ENCODE assay signal across 24 mouse cellular contexts in genomic region chr14:74650001-74650400, GRCm38 (mm10). TPM values are rescaled to one million over a fixed set of nuclear protein-coding genes. Genes with fewer than 3 reads are reported as not detected.
A peak's percentile ranks its signal among the peaks of the same experiment; 100 is the strongest.
DNase-seq lines count a peak whose midpoint lies in the region; ATAC-seq and TF ChIP-seq lines count a peak whose summit lies in the region.
"Had no signal": no experiment of that assay in that cellular context is flagged by ENCODE, and none has a peak within 500 bp of the region (broad histone marks: within the 10 kb centered on the region; RNA-seq: fewer than 3 reads in every experiment).

No protein-coding gene starts in this region.

- no peak overlapping the region for H3K9ac ChIP-seq in limb, embryonic 11.5 days (ENCODE audit: low read length)
- H3K9ac ChIP-seq in liver, postnatal 0 days (replicated peaks) = no peak overlapping the region
- no peak overlapping the region for H3K9ac ChIP-seq in liver, embryonic 11.5 days (ENCODE audit: low read depth, low read length)
- H3K9ac ChIP-seq: embryonic facial prominence, embryonic 12.5 days; embryonic facial prominence, embryonic 15.5 days; forebrain, postnatal 0 days; heart, embryonic 13.5 days; hindbrain, embryonic 14.5 days had no signal

- no peak overlapping the region for H3K4me2 ChIP-seq in limb, embryonic 11.5 days (ENCODE audit: low read depth, severe bottlenecking)
- no peak overlapping the region for H3K4me2 ChIP-seq in liver, postnatal 0 days (ENCODE audit: low read depth, low read length)
- H3K4me2 ChIP-seq in liver, embryonic 11.5 days = no peak overlapping the region
- H3K4me2 ChIP-seq: embryonic facial prominence, embryonic 12.5 days; embryonic facial prominence, embryonic 15.5 days; heart, embryonic 13.5 days; hindbrain, embryonic 14.5 days had no signal

- H3K27me3 ChIP-seq in limb, embryonic 11.5 days (ENCODE audit: control insufficient read depth, insufficient read depth, low read length) = no peaks in the 10 kb centered on the region
- H3K27me3 ChIP-seq in limb, embryonic 10.5 days (ENCODE audit: low read depth, poor library complexity, severe bottlenecking) = no peaks in the 10 kb centered on the region
- H3K27me3 ChIP-seq in liver, postnatal 0 days (ENCODE audit: insufficient read depth, low read length) = no peaks in the 10 kb centered on the region
- no peaks in the 10 kb centered on the region for H3K27me3 ChIP-seq in liver, embryonic 11.5 days (replicated peaks; ENCODE audit: control insufficient read depth, insufficient read depth, low read length)
- H3K27me3 ChIP-seq: embryonic facial prominence, embryonic 12.5 days; embryonic facial prominence, embryonic 15.5 days had no signal

- H3K27ac ChIP-seq in limb, embryonic 11.5 days (replicated peaks; ENCODE audit: low read depth, low read length) = no peak overlapping the region
- no peak overlapping the region for H3K27ac ChIP-seq in limb, embryonic 10.5 days
- H3K27ac ChIP-seq in liver, postnatal 0 days (ENCODE audit: low read depth) = no peak overlapping the region
- no peak overlapping the region for H3K27ac ChIP-seq in liver, embryonic 11.5 days (ENCODE audit: low read depth, low read length)
- H3K27ac ChIP-seq: embryonic facial prominence, embryonic 12.5 days; embryonic facial prominence, embryonic 15.5 days; gastrocnemius, adult 2 months; heart, embryonic 13.5 days; hindbrain, embryonic 14.5 days had no signal

- peak; percentile 16 for DNase-seq in limb, embryonic 11.5 days (ENCODE audit: low spot score)
- DNase-seq in limb, embryonic 10.5 days (ENCODE audit: low spot score) = no peak
- no peak for DNase-seq in liver, postnatal 0 days
- DNase-seq in liver, embryonic 11.5 days (ENCODE audit: low spot score) = no peak
- DNase-seq in yolk sac, embryonic 10.5 days (ENCODE audit: low spot score) = peak; percentile 32
- no peak for DNase-seq in kidney, postnatal 10 days
- DNase-seq: adrenal gland, adult 2 months; adrenal gland, postnatal 14 days; cerebellum, adult 11 months; cerebellum, adult 2 months; cerebellum, adult 9-11 months; cerebellum, postnatal 25 days; forebrain, postnatal 0 days; gastrocnemius, adult 2 months; gastrocnemius, postnatal 14 days; heart, adult 18-20 months; heart, postnatal 14 days; heart, postnatal 4 days had no signal

- no peak overlapping the region for H3K4me3 ChIP-seq in limb, embryonic 11.5 days (ENCODE audit: low read depth, low read length)
- H3K4me3 ChIP-seq in limb, embryonic 10.5 days = no peak overlapping the region
- H3K4me3 ChIP-seq in liver, postnatal 0 days (ENCODE audit: low read depth, low read length) = no peak overlapping the region
- H3K4me3 ChIP-seq in liver, embryonic 11.5 days (ENCODE audit: low read depth, low read length) = no peak overlapping the region
- H3K4me3 ChIP-seq: embryonic facial prominence, embryonic 12.5 days; embryonic facial prominence, embryonic 15.5 days; gastrocnemius, adult 2 months; heart, embryonic 13.5 days had no signal

- TF ChIP-seq CTCF in liver, postnatal 0 days (IDR thresholded peaks at IDR 0.05; ENCODE audit: low read depth) = no peak

- no peaks in the 10 kb centered on the region for H3K9me3 ChIP-seq in limb, embryonic 11.5 days (ENCODE audit: control insufficient read depth, low read length)
- H3K9me3 ChIP-seq in limb, embryonic 10.5 days (replicated peaks) = no peaks in the 10 kb centered on the region
- H3K9me3 ChIP-seq in liver, postnatal 0 days (ENCODE audit: low read length) = no peaks in the 10 kb centered on the region
- H3K9me3 ChIP-seq in liver, embryonic 11.5 days (ENCODE audit: control insufficient read depth, low read length) = no peaks in the 10 kb centered on the region
- H3K9me3 ChIP-seq: embryonic facial prominence, embryonic 12.5 days; embryonic facial prominence, embryonic 15.5 days; heart, embryonic 13.5 days had no signal

- no peaks in the 10 kb centered on the region for H3K36me3 ChIP-seq in limb, embryonic 11.5 days (ENCODE audit: control insufficient read depth, insufficient read depth, low read length)
- no peaks in the 10 kb centered on the region for H3K36me3 ChIP-seq in limb, embryonic 10.5 days
- H3K36me3 ChIP-seq in liver, postnatal 0 days (replicated peaks; ENCODE audit: insufficient read depth, low read length) = no peaks in the 10 kb centered on the region
- no peaks in the 10 kb centered on the region for H3K36me3 ChIP-seq in liver, embryonic 11.5 days (ENCODE audit: control insufficient read depth, insufficient read depth, low read length)
- H3K36me3 ChIP-seq: embryonic facial prominence, embryonic 12.5 days; embryonic facial prominence, embryonic 15.5 days; heart, embryonic 13.5 days had no signal

- no peaks in the 10 kb centered on the region for H3K4me1 ChIP-seq in limb, embryonic 11.5 days (ENCODE audit: control insufficient read depth, insufficient read depth, low read length)
- peaks cover 7% of the 10 kb centered on the region; the same call in 1 of the 2 replicates for H3K4me1 ChIP-seq in limb, embryonic 10.5 days
- H3K4me1 ChIP-seq in liver, postnatal 0 days (ENCODE audit: insufficient read depth) = peaks cover 10% of the 10 kb centered on the region; the same call in 1 of the 2 replicates
- H3K4me1 ChIP-seq in liver, embryonic 11.5 days (replicated peaks; ENCODE audit: control insufficient read depth, insufficient read depth, low read length) = peaks cover 6% of the 10 kb centered on the region
- H3K4me1 ChIP-seq: embryonic facial prominence, embryonic 12.5 days; embryonic facial prominence, embryonic 15.5 days had no signal

- no peak for ATAC-seq in limb, embryonic 11.5 days (ENCODE audit: insufficient number of reproducible peaks, low FRiP score, low TSS enrichment, low read depth)
- ATAC-seq in liver, postnatal 0 days = 0 out of 2 replicates have a peak, but pooled peaks have one; percentile 18
- no peak for ATAC-seq in liver, embryonic 11.5 days (replicated peaks; ENCODE audit: low FRiP score)
- ATAC-seq: CD4-positive, CD25-positive, alpha-beta regulatory T cell, adult 4 months; forebrain, embryonic 14.5 days; forebrain, postnatal 0 days had no signal

- 81% methylated on average over 6 of the region's 6 CpGs for WGBS in limb, embryonic 11.5 days
- 87% methylated on average over 6 of the region's 6 CpGs for WGBS in limb, embryonic 10.5 days
- 60% methylated on average over 6 of the region's 6 CpGs for WGBS in liver, postnatal 0 days (ENCODE audit: insufficient replicate concordance)
- WGBS in liver, embryonic 11.5 days = 75% methylated on average over 6 of the region's 6 CpGs

- TF ChIP-seq EP300 in liver, postnatal 0 days (IDR thresholded peaks at IDR 0.05; ENCODE audit: low read depth) = no peak

RNA-seq across cellular contexts. Expression of gene Htr2a, which starts 9.4 kb away (rescaled TPM):
- polyA plus RNA-seq in limb, embryonic 11.5 days (2014; fragmentation: Nextera tagmentation; extraction: Ambion mirVana) = 0.06 and 0.29 TPM in 2 replicates
- polyA plus RNA-seq in limb, embryonic 10.5 days (2016; fragmentation: Nextera tagmentation; extraction: Ambion mirVana) = 0.04 and 0.06 TPM in 2 replicates
- 0.20 and 0.21 TPM in 2 replicates for polyA plus RNA-seq in liver, postnatal 0 days (2015; fragmentation: Nextera tagmentation; extraction: Ambion mirVana)
- 0.36 and 0.49 TPM in 2 replicates for polyA plus RNA-seq in liver, embryonic 11.5 days (2014; fragmentation: Nextera tagmentation; extraction: Ambion mirVana)
- polyA plus RNA-seq: CD4-positive, CD25-positive, alpha-beta regulatory T cell, adult 4 months had no signal

Comparison
In these comparisons a context has a peak if more than half of its experiments do, and no peak if none do; other contexts are left out.
1. DNase-seq: peak in limb, embryonic 11.5 days (single experiment) and yolk sac, embryonic 10.5 days (single experiment); none in limb, embryonic 10.5 days (single experiment), liver, postnatal 0 days (single experiment), liver, embryonic 11.5 days (single experiment) and kidney, postnatal 10 days (single experiment).